25 mouse cellular contexts compared by ENCODE assay signal in the genomic region with DNA sequence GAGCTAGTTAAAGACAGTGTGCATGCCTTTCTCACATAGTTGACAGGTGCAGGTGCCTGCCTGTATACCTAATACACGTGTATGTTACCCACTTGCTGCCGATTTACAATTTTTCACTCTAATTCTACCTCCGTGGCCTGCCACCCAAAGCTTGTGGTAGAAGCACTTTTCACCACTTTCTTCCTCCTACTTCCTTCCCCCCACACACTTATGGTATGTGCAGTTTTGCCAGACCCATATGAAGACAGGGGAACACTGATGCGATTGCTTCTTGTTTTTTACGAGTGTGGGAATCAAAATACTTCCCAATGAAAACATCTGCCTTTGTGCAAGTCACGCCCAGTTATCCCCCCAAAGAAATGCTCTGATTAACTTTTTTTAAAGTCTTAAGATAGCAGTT.
A peak's percentile ranks its signal among the peaks of the same experiment; 100 is the strongest.
DNase-seq lines count a peak whose midpoint lies in the region; ATAC-seq and TF ChIP-seq lines count a peak whose summit lies in the region.
"Had no signal": no experiment of that assay in that cellular context is flagged by ENCODE, and none has a peak within 500 bp of the region (broad histone marks: within the 10 kb centered on the region; RNA-seq: fewer than 3 reads in every experiment).

No protein-coding gene starts in this region.

- no peak for DNase-seq in frontal cortex, postnatal 25 days (ENCODE audit: low spot score in 2 of 2)
- DNase-seq in left cerebral cortex, adult 2 months (ENCODE audit: extremely low spot score in 1 of 2, low spot score in 2 of 2) = peak in 1 of 2 experiments; percentile 22
- no peak for DNase-seq in left cerebral cortex, postnatal 14 days (ENCODE audit: low spot score in 2 of 2)
- peak; percentile 39 for DNase-seq in right cerebral cortex, postnatal 25 days
- DNase-seq in right cerebral cortex, postnatal 4 days = no peak
- peak; percentile 50 for DNase-seq in telencephalon, adult 2 months (ENCODE audit: low read depth, low spot score)
- no peak for DNase-seq in thymus, adult 18-20 months
- DNase-seq: adrenal gland, adult 8-10 months; B cell, adult 2 months; cerebellum, adult 18-20 months; cerebellum, adult 9-11 months; embryo, embryonic 11 days; gastrocnemius, adult 2 months; gastrocnemius, postnatal 25 days; heart, adult 11 months; heart, postnatal 36 days had no signal

- H3K4me3 ChIP-seq in left cerebral cortex, adult 2 months = peak overlapping the region; percentile 46
- H3K4me3 ChIP-seq: embryonic facial prominence, embryonic 15.5 days; erythroblast, embryonic 14.5 days; forebrain, embryonic 10.5 days; gastrocnemius, adult 2 months; heart, embryonic 13.5 days; hindbrain, embryonic 12.5 days had no signal

- intact Hi-C loops in left cerebral cortex, adult 2 months (cut with DNase I) = loop anchor here (5.0 to 10.0 kb wide), 3 partner anchors 216 to 324 kb away; no protein-coding TSS in a partner anchor
- intact Hi-C loops in left cerebral cortex, postnatal 14 days (cut with DNase I) = no loop called here

- peak; percentile 72 for ATAC-seq in frontal cortex, adult (ENCODE audit: low TSS enrichment)
- ATAC-seq: CD4-positive, CD25-positive, alpha-beta regulatory T cell, adult 4 months; forebrain, embryonic 14.5 days; hindbrain, embryonic 16.5 days had no signal

- no peak for TF ChIP-seq CTCF in left cerebral cortex, adult 2 months (IDR thresholded peaks at IDR 0.05)

- peak overlapping the region; percentile 73 for H3K27ac ChIP-seq in left cerebral cortex, adult 2 months
- H3K27ac ChIP-seq: embryonic facial prominence, embryonic 15.5 days; forebrain, embryonic 10.5 days; gastrocnemius, adult 2 months; heart, embryonic 13.5 days; hindbrain, embryonic 12.5 days had no signal

Comparison
In these comparisons a context has a peak if more than half of its experiments do, and no peak if none do; other contexts are left out.
1. DNase-seq: peak in right cerebral cortex, postnatal 25 days (single experiment) and telencephalon, adult 2 months (single experiment); none in frontal cortex, postnatal 25 days (0 of 2), left cerebral cortex, postnatal 14 days (0 of 2), right cerebral cortex, postnatal 4 days (single experiment) and thymus, adult 18-20 months (0 of 2).